Mouse (Mus musculus) embryonic facial prominence, embryonic 12.5 days (tissue): ENCODE measurements around the gene Cyb5r3. TPM values are rescaled to one million over a fixed set of nuclear protein-coding genes. Genes with fewer than 3 reads are reported as not detected.
"Not testable (repeated sequence)": the region's sequence is repeated elsewhere in the genome, so short reads cannot be mapped to it uniquely, and the experiment has no call there.

Source experiments
- ATAC-seq: fragments of 200-750 bp; cut with Nextera tagmentation; 2 replicates; pipeline ENCODE4 v1.8.0; 2017; ENCODE audit not compliant: insufficient number of reproducible peaks, insufficient read depth, low FRiP score, low TSS enrichment
- H3K27ac ChIP-seq: fragments of 300-500 bp; sonication (generic); 2 replicates; pipeline ENCODE4 v1.5.1; 2016; ENCODE audit warnings: mild to moderate bottlenecking
- H3K27me3 ChIP-seq: fragments of 300-500 bp; sonication (generic); 2 replicates; pipeline ENCODE4 v1.6.1; 2016; ENCODE audit warnings: mild to moderate bottlenecking, moderate library complexity
- H3K36me3 ChIP-seq: fragments of 300-500 bp; sonication (generic); 2 replicates; pipeline ENCODE4 v1.6.1; 2016; ENCODE audit warnings: mild to moderate bottlenecking
- H3K4me1 ChIP-seq: fragments of 300-500 bp; sonication (generic); 2 replicates; pipeline ENCODE4 v1.6.1; 2016
- H3K4me2 ChIP-seq: fragments of 300-500 bp; sonication (generic); replicated peaks from 2 replicates; pipeline ENCODE4 v1.6.1; 2016; ENCODE audit warnings: mild to moderate bottlenecking, moderate library complexity
- H3K4me3 ChIP-seq: fragments of 300-500 bp; sonication (generic); 2 replicates; pipeline ENCODE4 v1.5.1; 2016; ENCODE audit warnings: mild to moderate bottlenecking
- H3K9ac ChIP-seq: fragments of 300-500 bp; sonication (generic); 2 replicates; pipeline ENCODE4 v1.6.1; 2016; ENCODE audit warnings: mild to moderate bottlenecking, moderate library complexity
- H3K9me3 ChIP-seq: fragments of 300-500 bp; sonication (generic); 2 replicates; pipeline ENCODE4 v1.6.1; 2016; ENCODE audit warnings: mild to moderate bottlenecking, moderate library complexity
- WGBS: fragments of 180-500 bp; shearing (Covaris S2); methylation state at CpG from one replicate; pipeline ENCODE4 v1.1.7; 2016; 5-methylcytosine and 5-hydroxymethylcytosine counted together
- polyA plus RNA-seq: library from polyadenylated mRNA; unstranded; fragments of >200 nt; fragmentation: Nextera tagmentation; extraction: Ambion mirVana; gene quantifications from 2 replicates; pipeline ENCODE4 v1.2.1, GENCODE M21; 2016

The Cyb5r3 gene
- polyA plus RNA-seq, 1 experiment from 2014 or later = 111 TPM

DNA sequence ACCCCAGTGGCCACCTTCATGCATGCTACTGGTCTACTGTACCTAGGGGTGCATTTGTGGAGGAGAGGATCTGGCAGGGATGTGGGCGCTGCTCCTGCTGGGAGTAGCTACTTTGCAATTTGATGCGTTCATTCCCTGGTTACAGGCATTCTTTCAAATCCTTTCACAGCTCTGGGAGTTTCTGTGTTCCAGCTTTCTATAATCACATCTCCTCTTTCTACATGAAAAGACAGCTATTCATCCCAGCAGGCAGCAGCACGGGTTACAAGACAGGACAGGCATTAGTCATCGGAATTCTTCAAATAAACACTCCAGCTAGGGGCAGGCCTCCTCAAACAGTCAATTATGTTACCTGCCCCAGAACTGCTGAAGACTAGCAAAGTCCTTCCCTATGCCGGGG lies 29.5 kb downstream of the Cyb5r3 start:
- 60% methylated on average over 5 of the region's 5 CpGs for WGBS

GRCm38 (mm10) chr15:83135654-83136053 lies 36.7 kb downstream of the Cyb5r3 start:
- Histone ChIP-seq H3K36me3 (peaks cover 78% of the 10 kb centered on the region), H3K27ac (no peak overlapping the region), H3K4me1 (no peaks in the 10 kb centered on the region), H3K4me2 (no peak overlapping the region), H3K9me3 (no peaks in the 10 kb centered on the region), H3K9ac (no peak overlapping the region), H3K27me3 (no peaks in the 10 kb centered on the region), H3K4me3 (no peak overlapping the region)
- WGBS = 91% methylated on average over 2 of the region's 2 CpGs
- ATAC-seq = no peak

More for the DNA sequence above, 29.5 kb downstream of the Cyb5r3 start:
- no peak overlapping the region for H3K9ac ChIP-seq
- H3K4me1 ChIP-seq = peaks cover 31% of the 10 kb centered on the region
- H3K27me3 ChIP-seq = no peaks in the 10 kb centered on the region
- ATAC-seq = no peak
- H3K9me3 ChIP-seq = no peaks in the 10 kb centered on the region
- H3K4me3 ChIP-seq = no peak overlapping the region
- peaks cover 37% of the 10 kb centered on the region for H3K36me3 ChIP-seq
- no peak overlapping the region for H3K4me2 ChIP-seq
- peak overlapping the region; percentile 60 for H3K27ac ChIP-seq

DNA sequence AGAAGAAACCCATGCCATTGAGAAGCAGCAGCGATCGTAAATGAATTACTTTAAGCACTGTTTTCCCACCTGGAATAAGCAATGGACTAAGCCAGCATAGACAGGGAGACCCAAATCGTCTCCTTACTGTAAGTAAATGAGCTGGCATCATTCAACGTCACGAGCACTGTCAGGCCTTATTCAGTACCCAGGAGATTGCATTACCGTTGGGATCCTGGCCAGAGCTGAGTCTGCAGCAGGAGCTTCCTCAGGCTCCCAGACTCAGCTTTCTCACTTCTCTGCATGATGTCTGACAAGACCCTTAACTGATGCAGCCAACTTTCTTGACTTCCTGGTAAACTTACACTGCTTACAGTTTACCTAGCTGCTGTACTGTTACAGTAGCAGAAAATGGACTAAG lies 37.7 kb downstream of the Cyb5r3 start:
- H3K4me3 ChIP-seq = no peak overlapping the region
- no peak overlapping the region for H3K4me2 ChIP-seq
- H3K27me3 ChIP-seq = no peaks in the 10 kb centered on the region
- no peaks in the 10 kb centered on the region for H3K4me1 ChIP-seq
- H3K27ac ChIP-seq = no peak overlapping the region
- H3K9me3 ChIP-seq = no peaks in the 10 kb centered on the region
- H3K36me3 ChIP-seq = peaks cover 86% of the 10 kb centered on the region
- no peak for ATAC-seq
- H3K9ac ChIP-seq = no peak overlapping the region
- WGBS = 88% methylated on average over 6 of the region's 6 CpGs

DNA sequence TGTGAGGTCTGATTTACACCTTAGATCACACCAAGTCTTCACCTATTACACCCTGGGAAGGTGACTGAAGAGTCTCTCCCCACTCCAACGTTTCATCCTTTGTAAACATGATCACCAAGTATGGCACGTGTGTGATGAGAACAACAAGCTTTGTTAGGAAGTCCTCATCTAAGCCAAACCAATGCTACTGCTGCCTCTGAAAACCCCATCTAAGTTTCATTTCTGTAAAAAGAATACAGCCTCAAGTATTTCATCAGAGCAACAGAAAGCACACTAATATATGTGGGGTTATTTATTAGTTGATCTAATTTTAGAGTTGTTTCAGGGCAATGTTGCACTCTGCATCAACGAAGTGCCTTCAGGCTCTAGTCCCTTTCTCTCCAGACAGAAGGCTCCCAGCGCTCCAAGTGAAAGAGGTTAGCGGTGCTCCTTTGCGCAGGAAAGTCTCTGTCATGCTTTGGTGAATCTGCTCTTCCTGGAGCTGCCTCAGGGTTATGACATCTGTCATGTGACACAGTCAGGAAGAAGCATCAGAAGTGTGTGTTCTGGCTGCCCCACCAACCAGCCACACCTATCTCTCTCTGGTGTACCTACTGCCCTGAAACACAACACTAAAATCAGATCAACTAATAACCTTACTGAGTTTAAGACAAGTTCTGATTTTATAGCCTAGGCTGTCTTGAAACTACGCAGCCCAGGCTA lies 42.7 kb downstream of the Cyb5r3 start:
- Histone ChIP-seq H3K27me3 (no peaks in the 10 kb centered on the region), H3K9me3 (no peaks in the 10 kb centered on the region), H3K4me3 (no peak overlapping the region), H3K27ac (no peak overlapping the region), H3K4me1 (no peaks in the 10 kb centered on the region), H3K36me3 (peaks cover 92% of the 10 kb centered on the region), H3K4me2 (no peak overlapping the region), H3K9ac (no peak overlapping the region)
- 95% methylated on average over 7 of the region's 7 CpGs for WGBS
- no peak for ATAC-seq

- not testable (repeated sequence) for H3K4me1 ChIP-seq, H3K9me3 ChIP-seq, H3K27ac ChIP-seq, H3K27me3 ChIP-seq, H3K4me2 ChIP-seq, H3K4me3 ChIP-seq, H3K9ac ChIP-seq, ATAC-seq
- peaks cover 68% of the 10 kb centered on the region for H3K36me3 ChIP-seq
- WGBS = 82% methylated on average over 3 of the region's 3 CpGs
Measured at GRCm38 (mm10) chr15:83127037-83127436, 45.4 kb downstream of the Cyb5r3 start.

DNA sequence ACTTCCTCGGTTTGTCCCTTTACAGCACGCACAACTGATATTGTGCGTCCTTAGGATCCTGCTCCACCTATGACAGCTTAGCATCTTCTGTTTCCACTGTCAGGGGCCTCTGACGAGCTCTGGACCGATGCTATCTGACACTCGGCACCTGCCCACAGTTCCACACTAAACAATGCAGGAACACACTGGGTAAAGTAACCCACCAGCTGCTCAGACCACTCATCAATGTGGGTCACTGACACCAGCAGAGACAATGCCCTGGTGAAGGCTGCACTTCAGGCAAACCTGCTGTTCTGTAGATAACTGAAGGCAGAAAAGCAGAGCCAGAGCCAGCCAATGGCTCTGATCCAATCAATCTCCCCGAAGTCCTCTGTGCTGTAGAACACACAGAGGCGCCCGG lies 45.8 kb downstream of the Cyb5r3 start:
- WGBS = 91% methylated on average over 9 of the region's 9 CpGs
- Histone ChIP-seq H3K4me2 (no peak overlapping the region), H3K27ac (no peak overlapping the region), H3K4me3 (no peak overlapping the region), H3K9ac (no peak overlapping the region), H3K36me3 (peaks cover 64% of the 10 kb centered on the region), H3K9me3 (no peaks in the 10 kb centered on the region), H3K27me3 (no peaks in the 10 kb centered on the region), H3K4me1 (peaks cover 3% of the 10 kb centered on the region; the same call in 1 of the 2 replicates)
- no peak for ATAC-seq

GRCm38 (mm10) chr15:83124625-83125024 lies 47.8 kb downstream of the Cyb5r3 start:
- H3K36me3 ChIP-seq = peaks cover 46% of the 10 kb centered on the region
- H3K27me3 ChIP-seq = no peaks in the 10 kb centered on the region
- H3K27ac ChIP-seq = no peak overlapping the region
- H3K4me3 ChIP-seq = no peak overlapping the region
- H3K9me3 ChIP-seq = no peaks in the 10 kb centered on the region
- peaks cover 4% of the 10 kb centered on the region; the same call in 1 of the 2 replicates for H3K4me1 ChIP-seq
- no peak for ATAC-seq
- no peak overlapping the region for H3K4me2 ChIP-seq
- no peak overlapping the region for H3K9ac ChIP-seq
- WGBS = 55% methylated on average over 5 of the region's 5 CpGs

DNA sequence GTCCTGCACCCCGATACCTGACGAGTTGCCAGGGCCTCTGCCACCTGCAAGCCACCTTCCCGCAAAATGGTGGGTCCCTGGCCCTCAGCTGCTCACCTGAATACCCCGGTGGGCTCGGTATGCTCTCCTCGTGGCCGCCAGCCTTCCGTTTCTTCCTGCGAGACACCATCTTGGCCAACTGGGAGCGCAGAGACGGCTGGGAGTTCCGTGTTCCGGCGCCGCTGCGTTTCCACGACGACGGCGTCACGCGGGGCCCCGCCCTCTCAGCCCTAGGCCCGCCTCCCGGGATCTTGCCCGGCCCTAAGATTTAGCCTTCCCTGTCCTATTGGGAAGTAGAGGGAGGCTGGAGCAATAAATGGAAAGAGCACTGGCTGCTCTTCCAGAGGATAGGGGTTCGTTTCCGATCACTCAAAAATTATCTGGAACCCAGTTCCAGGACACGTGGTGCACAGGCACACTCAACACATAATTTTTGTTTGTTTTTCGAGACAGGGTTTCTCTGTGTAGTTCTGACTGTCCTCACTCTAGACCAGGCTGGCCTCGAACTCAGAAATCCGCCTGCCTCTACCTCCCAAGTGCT lies 49.7 kb downstream of the Cyb5r3 start, which contains the start of gene Rrp7a:
Gene Rrp7a, minus strand, starts transcription at position 236 of the 580 bp plus-strand sequence.
- Histone ChIP-seq H3K4me1 (peaks cover 4% of the 10 kb centered on the region; the same call in 1 of the 2 replicates), H3K9me3 (no peaks in the 10 kb centered on the region), H3K4me3 (peak within 1 kb of the TSS; percentile 86), H3K9ac (peak within 1 kb of the TSS; percentile 71), H3K27me3 (no peaks in the 10 kb centered on the region), H3K36me3 (peaks cover 43% of the 10 kb centered on the region), H3K4me2 (peak within 1 kb of the TSS; percentile 80), H3K27ac (peak within 1 kb of the TSS; percentile 88)
- peak; percentile 87 for ATAC-seq
- WGBS = 10% methylated on average over 32 of the region's 32 CpGs

- H3K27me3 ChIP-seq = no peaks in the 10 kb centered on the region
- H3K4me1 ChIP-seq = peaks cover 4% of the 10 kb centered on the region; the same call in 1 of the 2 replicates
- WGBS = 3% methylated on average over 43 of the region's 43 CpGs
- no peaks in the 10 kb centered on the region for H3K9me3 ChIP-seq
- H3K36me3 ChIP-seq = peaks cover 44% of the 10 kb centered on the region
- peak overlapping the region; percentile 86 for H3K4me3 ChIP-seq
- peak overlapping the region; percentile 71 for H3K9ac ChIP-seq
- ATAC-seq = peak; percentile 7; the same call in 1 of the 2 replicates
- H3K27ac ChIP-seq = peak overlapping the region; percentile 88
- H3K4me2 ChIP-seq = peak overlapping the region; percentile 80
Measured at GRCm38 (mm10) chr15:83121709-83122565, 50.5 kb downstream of the Cyb5r3 start.

GRCm38 (mm10) chr15:83118360-83118759 lies 54.0 kb downstream of the Cyb5r3 start:
- H3K4me3 ChIP-seq = no peak overlapping the region
- H3K27ac ChIP-seq = no peak overlapping the region
- H3K27me3 ChIP-seq = no peaks in the 10 kb centered on the region
- no peak overlapping the region for H3K4me2 ChIP-seq
- no peak for ATAC-seq
- H3K9me3 ChIP-seq = no peaks in the 10 kb centered on the region
- peaks cover 4% of the 10 kb centered on the region; the same call in 1 of the 2 replicates for H3K4me1 ChIP-seq
- WGBS = 77% methylated on average over 7 of the region's 7 CpGs
- H3K9ac ChIP-seq = no peak overlapping the region
- peaks cover 50% of the 10 kb centered on the region for H3K36me3 ChIP-seq

DNA sequence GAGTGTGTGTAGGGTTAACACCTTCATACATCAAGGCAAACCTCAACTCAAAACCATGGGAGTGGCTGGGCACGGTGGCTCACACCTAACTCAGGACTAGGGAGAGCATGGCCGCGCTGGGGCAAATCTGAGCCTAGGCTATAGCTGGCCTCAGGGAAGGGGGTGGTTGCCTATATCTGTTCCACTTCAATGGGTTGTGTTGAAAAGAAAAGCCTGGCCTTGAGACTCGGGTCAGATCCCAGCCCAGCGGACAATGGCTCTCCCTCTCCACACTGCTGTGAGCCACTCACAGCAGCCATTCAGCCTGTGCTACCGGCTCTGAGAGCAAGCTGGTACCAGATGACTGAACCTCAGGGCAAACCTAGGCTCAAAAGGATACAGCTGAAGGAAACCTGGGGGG lies 57.3 kb downstream of the Cyb5r3 start:
- Histone ChIP-seq H3K4me1 (peaks cover 6% of the 10 kb centered on the region), H3K9me3 (no peaks in the 10 kb centered on the region), H3K4me3 (no peak overlapping the region), H3K4me2 (no peak overlapping the region), H3K27ac (no peak overlapping the region), H3K27me3 (no peaks in the 10 kb centered on the region), H3K9ac (no peak overlapping the region), H3K36me3 (peaks cover 51% of the 10 kb centered on the region)
- 75% methylated on average over 6 of the region's 6 CpGs for WGBS
- ATAC-seq = no peak
